Mouse (Mus musculus) kidney, adult 2 months (tissue): ENCODE results near the gene Vmn2r94. TPM values are rescaled to one million over a fixed set of nuclear protein-coding genes. Genes with fewer than 3 reads are reported as not detected.

Source experiments
- DNase-seq: peaks from one replicate; pipeline ENCODE4 v3.0.0; 2021
- H3K27ac ChIP-seq: fragments of 200-500 bp; 2 replicates; pipeline ENCODE4 v1.5.1; 2012; ENCODE audit warnings: low read depth, low read length, control low read depth, inconsistent platforms; ENCODE audit not compliant: insufficient read depth
- H3K27me3 ChIP-seq: fragments of 200-500 bp; replicated peaks from 2 replicates; pipeline ENCODE4 v1.6.1; 2012; ENCODE audit warnings: mild to moderate bottlenecking, moderate library complexity, low read length, inconsistent platforms; ENCODE audit not compliant: control insufficient read depth, insufficient read depth
- H3K36me3 ChIP-seq: fragments of 200-500 bp; 2 replicates; pipeline ENCODE4 v1.6.1; 2012; ENCODE audit warnings: mild to moderate bottlenecking, moderate library complexity, low read length, inconsistent platforms; ENCODE audit not compliant: control insufficient read depth, insufficient read depth
- H3K4me1 ChIP-seq: fragments of 200-500 bp; 2 replicates; pipeline ENCODE4 v1.6.1; 2011; ENCODE audit warnings: low read length; ENCODE audit not compliant: control insufficient read depth, insufficient read depth
- H3K4me3 ChIP-seq: fragments of 200-500 bp; 2 replicates; pipeline ENCODE4 v1.5.1; 2011; ENCODE audit warnings: mild to moderate bottlenecking, low read depth, low read length, control low read depth; ENCODE audit not compliant: insufficient read depth
- CTCF ChIP-seq: fragments of 200-500 bp; conservative IDR thresholded peaks from 2 replicates; pipeline ENCODE4 v1.5.1; 2011; ENCODE audit warnings: low read depth, mild to moderate bottlenecking, control low read depth, low read length, moderate library complexity, mixed read lengths; ENCODE audit not compliant: insufficient read depth, insufficient read length
- POLR2A ChIP-seq: fragments of 200-500 bp; IDR thresholded peaks from one replicate; pipeline ENCODE4 v1.6.1; 2011; ENCODE audit warnings: low read depth, low read length, control low read depth
- WGBS: fragments of 180-500 bp; shearing (Covaris S2); methylation state at CpG from one replicate; pipeline ENCODE4 v1.1.7; 2018; 5-methylcytosine and 5-hydroxymethylcytosine counted together
- polyA plus RNA-seq: library from polyadenylated mRNA; depleted of rRNA; stranded (reverse); fragments of >200 nt; gene quantifications from 2 replicates; pipeline ENCODE4 v1.2.3, GENCODE M21; 2012; rRNA removed

Gene Vmn2r94
- not detected in 2 replicates for polyA plus RNA-seq

DNA sequence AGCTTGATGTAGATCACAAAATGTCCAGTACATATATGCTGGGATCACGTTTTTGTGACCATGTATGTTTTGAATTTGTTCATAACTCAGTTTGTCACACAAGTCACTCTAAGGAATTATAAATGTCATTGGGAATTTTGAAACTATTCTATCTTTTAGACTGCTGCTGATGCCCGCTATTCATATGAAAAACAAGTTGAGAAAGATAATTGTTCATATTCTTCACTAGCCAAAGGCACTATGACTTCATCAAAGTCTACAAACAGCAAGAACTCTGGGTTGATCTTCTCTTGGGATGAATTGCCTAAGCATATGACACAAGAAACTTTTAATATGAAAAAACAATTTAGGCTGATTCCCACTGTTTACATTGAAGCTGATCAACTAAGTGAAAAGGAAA, at the start of gene Vmn2r94:
TSS of gene Vmn2r94 (minus strand) at position 101 of the 400 bp plus-strand sequence.
- DNase-seq, result no peak
- WGBS, result 54% methylated on average over 2 of the region's 2 CpGs
- no peaks in the 10 kb centered on the region for H3K36me3 ChIP-seq
- no peaks in the 10 kb centered on the region for H3K27me3 ChIP-seq
- no peak within 1 kb of the TSS for H3K4me3 ChIP-seq
- H3K27ac ChIP-seq, result no peak within 1 kb of the TSS
- no peaks in the 10 kb centered on the region for H3K4me1 ChIP-seq
- no peak for TF ChIP-seq POLR2A
- no peak for TF ChIP-seq CTCF

DNA sequence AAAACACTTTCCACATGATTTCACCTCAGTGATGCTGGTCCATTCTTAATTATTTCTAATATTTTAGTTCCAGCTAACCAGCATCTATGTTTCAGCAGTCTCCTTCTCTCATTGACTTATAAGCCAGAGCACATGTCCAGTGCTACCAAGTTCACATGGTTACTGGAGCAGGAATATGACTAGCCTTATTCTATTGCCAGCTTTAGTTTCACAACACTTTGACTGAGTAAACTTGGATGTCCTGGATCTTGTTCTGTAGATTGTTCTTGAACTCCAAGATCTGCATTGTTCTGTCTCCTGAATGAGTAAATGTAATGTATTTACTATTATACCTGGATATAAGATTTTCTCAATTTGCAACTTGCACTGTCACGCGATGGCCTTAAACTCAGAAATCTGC, 45.5 kb upstream of the Vmn2r94 start:
- DNase-seq, result no peak
- H3K4me3 ChIP-seq, result no peak overlapping the region
- no peaks in the 10 kb centered on the region for H3K36me3 ChIP-seq
- TF ChIP-seq CTCF (no peak), POLR2A (no peak)
- H3K4me1 ChIP-seq, result no peaks in the 10 kb centered on the region
- H3K27me3 ChIP-seq, result no peaks in the 10 kb centered on the region
- no peak overlapping the region for H3K27ac ChIP-seq
- 97% methylated on average over 2 of the region's 2 CpGs for WGBS

DNA sequence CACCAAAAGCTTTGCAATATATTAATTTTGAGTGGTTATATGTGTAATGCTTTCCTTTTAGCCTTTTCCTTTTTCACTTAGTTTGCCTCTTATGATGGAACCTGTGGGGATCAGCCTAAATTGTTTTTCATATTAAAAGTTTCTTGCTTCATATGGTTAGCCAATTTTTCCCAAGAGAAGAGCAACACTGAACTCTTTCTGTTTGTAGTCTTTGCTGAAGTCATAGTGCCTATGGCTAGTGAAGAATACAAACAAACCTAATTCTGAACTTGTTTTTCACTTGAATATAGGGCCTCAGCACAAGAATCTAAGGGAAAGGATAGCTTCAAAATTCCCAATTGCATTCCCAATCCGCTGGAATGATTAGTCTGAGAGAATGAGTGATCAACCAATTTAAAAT, 20.2 kb upstream of the Vmn2r94 start, which contains the start of gene Vmn2r93:
TSS of gene Vmn2r93 (plus strand) at position 301 of the 400 bp plus-strand sequence.
- Histone ChIP-seq H3K27ac (no peak within 1 kb of the TSS), H3K27me3 (no peaks in the 10 kb centered on the region), H3K4me1 (no peaks in the 10 kb centered on the region), H3K4me3 (no peak within 1 kb of the TSS), H3K36me3 (no peaks in the 10 kb centered on the region)
- no peak for TF ChIP-seq CTCF
- TF ChIP-seq POLR2A, result no peak
- DNase-seq, result no peak
- WGBS, result 39% methylated on average over 1 of the region's 1 CpGs

DNA sequence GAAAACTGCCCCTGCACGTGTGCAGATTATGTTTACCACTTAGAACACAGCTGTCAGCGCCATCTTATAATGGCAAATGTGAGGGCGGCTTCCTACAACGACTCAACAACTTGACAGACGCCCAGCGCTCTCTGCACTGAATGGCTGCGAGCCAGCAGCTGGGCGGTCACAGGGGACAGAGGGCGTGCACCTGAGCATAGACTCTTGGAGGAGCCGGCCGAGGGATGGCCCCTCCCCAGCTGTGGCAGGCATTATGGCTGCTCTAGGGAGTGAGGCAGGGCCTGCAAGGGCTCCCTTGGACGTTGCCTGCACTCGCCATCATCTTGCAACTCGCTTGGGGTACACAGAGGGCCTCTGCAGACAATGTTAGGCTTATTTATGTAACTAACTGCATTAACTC, 40.6 kb downstream of the Vmn2r94 start:
- H3K4me3 ChIP-seq, result no peak overlapping the region
- no peak for DNase-seq
- H3K4me1 ChIP-seq, result no peaks in the 10 kb centered on the region
- no peaks in the 10 kb centered on the region for H3K36me3 ChIP-seq
- H3K27ac ChIP-seq, result no peak overlapping the region
- H3K27me3 ChIP-seq, result no peaks in the 10 kb centered on the region
- TF ChIP-seq CTCF, result no peak
- TF ChIP-seq POLR2A, result no peak
- WGBS, result 72% methylated on average over 14 of the region's 14 CpGs

DNA sequence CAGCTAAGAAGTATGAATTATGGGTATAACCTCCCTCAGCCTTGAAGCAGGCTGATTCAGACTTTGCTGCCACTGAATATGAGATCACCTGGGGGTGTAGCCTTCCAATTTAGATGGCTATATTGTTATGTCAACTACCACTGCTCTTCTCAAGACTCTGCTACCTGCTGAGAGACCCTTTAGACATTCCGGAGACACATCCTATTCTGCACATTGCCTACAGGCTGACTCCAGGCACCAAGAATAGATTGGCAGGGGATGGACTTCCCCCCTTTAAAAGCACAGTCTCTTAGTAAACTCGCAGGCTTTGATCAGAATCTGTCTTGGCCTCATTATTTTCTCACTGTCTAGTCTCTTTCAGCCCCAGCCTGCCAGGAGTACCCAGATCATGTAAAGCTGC, 45.6 kb downstream of the Vmn2r94 start:
- H3K4me1 ChIP-seq, result no peaks in the 10 kb centered on the region
- whole genome bisulfite sequencing, result 77% methylated on average over 2 of the region's 2 CpGs
- H3K4me3 ChIP-seq, result no peak overlapping the region
- DNase-seq, result no peak
- TF ChIP-seq CTCF (no peak), POLR2A (no peak)
- no peak overlapping the region for H3K27ac ChIP-seq
- H3K36me3 ChIP-seq, result no peaks in the 10 kb centered on the region
- H3K27me3 ChIP-seq, result no peaks in the 10 kb centered on the region

DNA sequence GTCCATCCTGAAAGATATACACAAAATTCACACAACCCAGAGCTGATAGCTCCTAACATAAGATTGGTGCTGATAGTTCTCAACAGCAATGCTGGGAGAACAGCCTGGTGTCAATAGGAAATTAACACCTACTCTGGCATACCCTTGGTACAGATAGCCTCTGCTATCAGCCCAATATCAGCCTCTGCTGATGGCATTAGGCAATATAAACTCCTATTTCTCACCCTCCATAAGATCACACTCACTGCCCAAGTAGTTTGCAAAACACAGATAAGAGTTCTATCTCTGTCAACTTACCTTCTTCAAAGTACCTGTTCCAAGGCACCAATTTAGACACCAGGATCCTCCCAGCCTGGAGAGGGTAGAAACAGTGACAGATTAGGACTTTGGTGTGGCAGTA, 56.3 kb downstream of the Vmn2r94 start:
- no peaks in the 10 kb centered on the region for H3K4me1 ChIP-seq
- H3K27me3 ChIP-seq, result no peaks in the 10 kb centered on the region
- no peak for TF ChIP-seq CTCF
- TF ChIP-seq POLR2A, result no peak
- no peaks in the 10 kb centered on the region for H3K36me3 ChIP-seq
- no peak overlapping the region for H3K4me3 ChIP-seq
- no peak for DNase-seq
- H3K27ac ChIP-seq, result no peak overlapping the region

Other genes with a start within 250 kb of the Vmn2r94 start
- not detected in 2 replicates for gene Vmn2r124, start 228.3 kb downstream of the Vmn2r94 start, polyA plus RNA-seq
- not detected in 2 replicates for gene Vmn2r91, start 192.7 kb downstream of the Vmn2r94 start, polyA plus RNA-seq
- gene Vmn2r92, start 125.9 kb downstream of the Vmn2r94 start, polyA plus RNA-seq, result not detected in 2 replicates
- not detected in 2 replicates for gene Vmn2r93, start 20.3 kb upstream of the Vmn2r94 start, polyA plus RNA-seq
- not detected in 2 replicates for gene Vmn2r95, start 146.3 kb upstream of the Vmn2r94 start, polyA plus RNA-seq